Mouse (Mus musculus) frontal cortex, postnatal 10 days (tissue): ENCODE data around the gene Gm49320.

Experiments used
- DNase-seq, 2 experiments: peaks; one replicate each; pipeline ENCODE4 v3.0.0; 2022; ENCODE audit warnings: low spot score in 2 of 2, mixed read lengths in 1 of 2

The Gm49320 gene

DNA sequence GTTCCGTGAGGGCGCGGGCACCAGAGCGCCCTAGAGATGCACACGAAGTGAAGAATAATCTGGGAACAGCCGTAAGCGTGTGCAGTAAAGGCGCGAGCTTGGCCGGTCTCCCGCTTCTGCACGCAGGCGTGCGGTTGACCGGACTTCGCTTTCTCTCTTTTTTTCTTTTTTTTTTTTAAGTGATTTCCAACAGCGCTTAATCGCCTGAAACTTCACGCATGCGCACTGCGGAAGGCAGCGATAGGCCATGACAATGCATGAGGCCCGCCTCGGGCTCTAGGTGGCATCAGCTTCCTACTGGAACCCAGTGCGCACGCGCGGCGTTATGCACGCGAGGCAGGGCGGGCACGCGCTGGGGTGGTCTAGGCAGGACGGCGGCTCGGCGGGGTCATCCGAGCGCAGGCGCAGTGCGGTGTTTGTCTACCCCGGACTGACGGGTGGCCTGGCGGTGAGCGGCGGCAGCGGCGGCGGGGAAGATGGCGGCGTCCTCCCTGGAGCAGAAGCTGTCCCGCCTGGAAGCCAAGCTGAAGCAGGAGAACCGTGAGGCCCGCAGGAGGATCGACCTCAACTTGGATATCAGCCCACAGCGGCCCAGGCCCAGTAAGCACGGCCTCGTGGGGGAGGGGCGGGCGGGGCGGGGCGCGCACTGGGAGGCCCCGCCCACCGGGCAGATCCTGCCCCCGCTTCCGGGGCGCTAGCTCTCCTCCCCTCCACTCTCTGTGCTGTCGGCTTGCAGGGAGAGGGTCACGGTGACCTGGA, at the start of gene Gm49320, which contains the start of gene Map2k7:
TSS of gene Gm49320 (plus strand) at position 432 of the 759 bp plus-strand sequence.
TSS of gene Map2k7 (plus strand) at position 307 of the 759 bp plus-strand sequence.
- peak; percentile 100 for DNase-seq

DNA sequence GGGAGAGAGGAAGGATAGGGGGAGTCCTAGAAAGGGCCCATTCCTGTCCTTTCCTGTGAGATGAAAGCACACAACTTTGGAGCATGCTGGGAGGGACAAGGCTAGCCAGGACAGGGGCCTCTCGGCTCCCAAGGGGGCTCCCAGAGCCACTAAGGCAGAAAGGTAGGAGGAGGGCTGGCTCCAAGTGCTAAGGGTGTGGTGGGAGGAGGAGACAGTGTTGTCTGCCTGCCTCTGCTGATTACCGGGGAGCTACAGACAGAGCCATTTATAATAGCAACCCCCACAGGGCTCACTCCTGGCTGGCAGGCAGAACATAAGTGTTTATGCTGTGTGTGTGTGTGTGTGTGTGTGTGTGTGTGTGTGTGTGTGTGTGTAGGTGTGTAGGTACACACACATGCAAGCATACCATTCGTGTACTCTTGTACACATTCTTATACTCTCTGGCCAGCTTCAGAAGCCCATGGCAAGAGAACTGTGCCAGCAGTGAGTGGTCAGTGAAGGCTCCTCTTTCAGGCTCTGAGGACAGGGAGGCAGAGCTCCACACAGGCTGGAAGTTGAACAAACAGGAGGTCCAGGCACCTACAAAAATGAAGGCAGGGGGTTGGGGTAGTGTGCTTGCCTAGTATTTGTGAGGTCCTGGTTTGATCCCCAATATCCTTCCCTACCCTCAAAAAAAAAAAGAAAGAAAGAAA, 49.5 kb upstream of the Gm49320 start:
- no peak for DNase-seq

- no peak for DNase-seq
Observed at GRCm38 (mm10) chr8:4192305-4192704, 46.4 kb upstream of the Gm49320 start.

DNA sequence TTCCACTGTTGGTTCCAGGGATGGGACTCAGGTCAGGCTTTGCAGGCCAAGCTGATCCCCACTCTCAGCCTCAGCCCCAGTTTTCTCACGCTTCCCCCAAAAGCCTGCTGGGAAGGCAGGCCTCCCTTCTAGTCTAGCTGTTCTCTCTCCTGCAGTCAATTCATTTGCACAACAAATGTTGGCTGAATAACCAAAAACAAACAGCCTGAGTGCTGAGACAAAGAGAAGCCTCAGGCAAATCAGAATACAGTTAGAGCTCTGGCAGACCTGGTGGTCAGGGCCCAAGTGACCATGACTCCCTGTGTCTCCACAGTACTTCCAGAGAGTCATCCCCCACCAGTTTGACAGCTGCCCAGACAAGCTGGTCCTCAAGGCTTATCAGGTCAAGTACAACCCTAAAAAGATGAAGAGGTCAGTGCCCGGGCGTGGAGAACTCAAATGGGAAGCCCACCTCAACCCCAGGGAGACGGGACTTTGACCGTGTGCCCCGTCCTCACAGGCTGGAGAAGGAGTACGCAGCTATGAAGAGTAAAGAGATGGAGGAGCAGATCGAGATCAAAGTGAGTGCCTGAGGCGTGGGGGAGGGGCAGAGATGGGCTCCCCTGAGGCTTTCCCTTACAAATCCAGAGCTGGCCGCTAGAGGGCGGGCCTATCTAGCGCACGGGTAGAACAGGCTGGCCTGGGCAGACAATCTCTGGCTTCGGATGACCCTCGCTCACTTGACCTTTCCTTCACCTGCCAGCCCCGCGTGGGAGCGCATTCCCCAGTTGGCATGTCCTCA, 45.7 kb upstream of the Gm49320 start:
- DNase-seq = peak; percentile 81 to 89

- no peak for DNase-seq
Observed at GRCm38 (mm10) chr8:4193588-4193894, 45.1 kb upstream of the Gm49320 start.

- DNase-seq = no peak
Observed at GRCm38 (mm10) chr8:4201321-4201720, 37.3 kb upstream of the Gm49320 start.

DNA sequence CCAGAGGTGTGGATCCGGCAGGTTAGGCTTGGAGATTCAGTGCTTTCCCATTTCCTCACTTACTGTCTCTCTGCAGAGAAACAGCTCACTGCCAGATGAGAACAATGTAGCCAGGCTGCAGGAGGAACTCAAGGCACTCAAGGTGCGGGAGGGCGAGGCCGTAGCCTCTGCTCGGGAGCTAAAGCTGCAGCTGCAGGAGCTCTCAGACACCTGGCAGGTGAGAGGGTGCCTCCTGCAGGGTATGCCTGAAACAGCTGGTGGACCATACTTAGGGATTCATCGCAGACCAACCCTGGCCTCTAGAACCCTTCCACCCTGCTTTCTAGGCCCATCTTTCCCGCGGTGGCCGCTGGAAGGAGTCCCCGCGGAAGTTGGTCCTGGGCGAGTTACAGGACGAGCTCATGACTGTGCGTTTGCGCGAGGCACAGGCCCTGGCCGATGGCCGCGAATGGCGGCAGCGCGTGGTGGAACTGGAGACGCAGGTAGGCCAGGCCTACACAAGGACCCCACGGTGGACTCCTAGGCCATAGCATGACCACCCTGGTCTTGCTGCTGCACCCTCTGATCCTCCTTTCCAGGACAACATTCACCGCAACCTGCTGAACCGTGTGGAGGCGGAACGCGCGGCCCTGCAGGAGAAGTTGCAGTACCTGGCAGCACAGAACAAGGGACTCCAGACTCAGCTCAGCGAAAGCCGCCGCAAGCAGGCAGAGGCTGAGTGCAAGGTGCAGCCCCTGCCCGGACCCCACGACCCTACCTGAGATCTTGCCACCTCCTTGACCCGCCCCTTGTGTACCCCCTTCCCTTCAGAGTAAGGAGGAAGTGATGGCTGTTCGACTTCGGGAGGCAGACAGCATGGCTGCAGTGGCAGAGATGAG, 33.2 kb upstream of the Gm49320 start:
- DNase-seq = no peak

DNA sequence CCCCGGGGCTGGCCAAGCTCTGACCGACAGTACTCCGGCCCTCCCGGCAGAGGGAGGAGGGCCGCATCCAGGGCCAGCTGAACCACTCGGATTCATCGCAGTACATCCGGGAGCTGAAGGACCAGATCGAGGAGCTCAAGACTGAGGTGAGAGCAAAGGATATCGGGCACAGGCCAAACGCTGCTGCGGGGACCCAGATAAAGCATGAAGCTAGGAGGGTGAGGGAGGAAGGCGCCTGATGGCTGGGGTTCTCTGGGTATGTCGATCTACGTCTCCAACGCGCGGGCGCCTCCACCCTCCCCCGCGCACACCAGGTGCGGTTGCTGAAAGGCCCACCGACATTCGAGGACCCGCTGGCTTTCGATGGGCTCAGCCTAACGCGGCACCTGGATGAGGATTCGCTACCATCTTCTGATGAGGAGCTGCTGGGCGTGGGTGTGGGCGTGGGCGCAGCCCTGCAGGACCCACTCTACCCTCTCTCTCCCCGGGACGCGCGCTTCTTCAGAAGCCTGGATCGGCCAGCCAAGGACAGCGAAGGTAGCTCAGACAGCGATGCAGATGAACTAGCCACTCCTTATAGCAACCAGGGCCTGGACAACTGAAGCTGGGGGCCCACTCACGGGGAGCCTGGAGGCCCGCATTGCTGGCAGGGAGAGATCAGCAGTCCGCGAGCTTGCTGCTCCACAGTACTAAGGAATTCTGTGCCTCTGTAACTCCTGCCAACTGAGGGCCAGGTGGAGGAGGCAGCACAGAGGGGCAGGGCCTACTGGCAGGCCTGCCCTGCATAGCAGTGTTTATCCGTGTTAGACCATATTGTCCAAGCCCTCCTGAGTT, 32.3 kb upstream of the Gm49320 start:
- no peak for DNase-seq

- DNase-seq = no peak
Observed at GRCm38 (mm10) chr8:4207016-4207350, 31.7 kb upstream of the Gm49320 start.

- DNase-seq = no peak
Observed at GRCm38 (mm10) chr8:4211097-4211496, 27.6 kb upstream of the Gm49320 start.

- DNase-seq = no peak
Observed at GRCm38 (mm10) chr8:4212809-4213209, 25.9 kb upstream of the Gm49320 start.

GRCm38 (mm10) chr8:4213210-4214005, 25.3 kb upstream of the Gm49320 start:
- DNase-seq = peak in 1 of 2 experiments; percentile 53

GRCm38 (mm10) chr8:4214006-4214980, 24.4 kb upstream of the Gm49320 start:
- no peak for DNase-seq

DNA sequence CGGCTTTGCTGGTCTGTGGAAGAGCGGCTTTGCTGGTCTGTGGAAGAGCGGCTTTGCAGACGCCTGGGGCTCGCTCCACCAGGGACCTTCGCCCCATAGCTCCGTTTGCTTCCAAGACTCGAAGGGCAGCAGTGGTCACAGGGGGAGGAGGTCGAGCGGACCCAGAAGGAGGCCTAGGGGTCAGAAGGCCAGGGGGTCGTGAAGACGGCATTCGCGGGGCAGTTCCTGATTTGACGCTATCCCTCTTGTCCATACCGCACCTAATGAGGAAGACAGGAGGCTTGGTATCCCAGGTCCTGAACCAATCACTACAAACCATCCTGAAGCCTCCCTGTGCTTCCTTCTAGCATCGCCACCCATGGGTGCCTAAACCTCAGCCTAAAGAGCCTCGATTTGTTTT, 22.4 kb upstream of the Gm49320 start:
- DNase-seq = no peak

- DNase-seq = peak; percentile 71 to 74
Observed at GRCm38 (mm10) chr8:4216791-4217621, 21.7 kb upstream of the Gm49320 start, which contains the start of gene Prr36. Prr36 (minus strand) TSS chr8:4217459.

GRCm38 (mm10) chr8:4219617-4220016, 19.0 kb upstream of the Gm49320 start:
- DNase-seq = no peak

DNA sequence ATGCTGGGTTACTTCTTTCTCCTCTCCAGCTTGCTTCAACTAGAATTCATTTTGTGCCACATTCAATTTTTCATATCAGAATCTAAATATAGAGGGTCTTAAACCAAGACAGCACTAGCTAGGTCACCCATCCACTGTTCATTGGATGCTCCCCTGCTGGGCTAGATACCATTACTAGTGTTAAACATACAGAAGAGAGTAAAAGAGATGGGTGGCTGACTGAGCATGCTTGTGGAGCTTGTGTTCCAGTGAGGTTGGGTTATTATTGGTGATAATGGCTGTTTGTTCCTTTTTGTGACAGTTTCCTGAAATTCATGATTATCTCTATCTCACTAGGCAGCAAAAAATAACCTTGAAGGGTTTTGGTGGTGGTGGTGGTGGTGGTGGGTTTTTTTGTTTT, 16.6 kb upstream of the Gm49320 start:
- DNase-seq = no peak

- DNase-seq = no peak
Observed at GRCm38 (mm10) chr8:4226323-4226722, 12.3 kb upstream of the Gm49320 start.
